Mouse (Mus musculus) liver, embryonic 14.5 days (tissue): Measurements from ENCODE around the gene Hoxb2.

Source experiments
- CTCF ChIP-seq: IDR thresholded peaks from 2 replicates; pipeline ENCODE4 v1.5.1; 2016; ENCODE audit warnings: antibody characterized with exemption, low read depth, control low read depth
- EP300 ChIP-seq: IDR thresholded peaks from 2 replicates; pipeline ENCODE4 v1.6.1; 2016; ENCODE audit warnings: antibody characterized with exemption, low read depth

GRCm38 (mm10) chr11:96346916-96347520, 3.3 kb upstream of the Hoxb2 start:
- TF ChIP-seq CTCF, result no peak
- TF ChIP-seq EP300, result no peak
